Mouse (Mus musculus) forebrain, embryonic 11.5 days (tissue): ENCODE measurements at regions not wholly inside any gene's neighbourhood (a gene's known extent, or its start where the extent isn't known, plus 50 kb on each side); places are given as distances from the start of the nearest gene placed in this dataset.

Experiments
- ATAC-seq: fragments of 200-750 bp; cut with Nextera tagmentation; replicated peaks from 2 replicates; pipeline ENCODE4 v1.8.0; 2017; ENCODE audit warnings: moderate TSS enrichment; ENCODE audit not compliant: low FRiP score
- DNase-seq: peaks from one replicate; pipeline ENCODE4 v3.0.0-alpha.2; 2017; ENCODE audit warnings: low spot score
- H3K27ac ChIP-seq: fragments of 300-500 bp; sonication (generic); 2 replicates; pipeline ENCODE4 v1.5.1; 2014; ENCODE audit warnings: low read depth, low read length
- H3K27me3 ChIP-seq: fragments of 300-500 bp; sonication (generic); 2 replicates; pipeline ENCODE4 v1.6.1; 2014; ENCODE audit warnings: mild to moderate bottlenecking, low read length, mixed read lengths; ENCODE audit not compliant: control insufficient read depth, insufficient read depth
- H3K36me3 ChIP-seq: fragments of 300-500 bp; sonication (generic); 2 replicates; pipeline ENCODE4 v1.6.1; 2014; ENCODE audit warnings: mild to moderate bottlenecking, low read length, moderate library complexity, mixed read lengths; ENCODE audit not compliant: control insufficient read depth, insufficient read depth
- H3K4me1 ChIP-seq: fragments of 300-500 bp; sonication (generic); replicated peaks from 2 replicates; pipeline ENCODE4 v1.6.1; 2014; ENCODE audit warnings: low read length, mixed read lengths; ENCODE audit not compliant: control insufficient read depth, insufficient read depth
- H3K4me2 ChIP-seq: fragments of 300-500 bp; sonication (generic); 2 replicates; pipeline ENCODE4 v1.6.1; 2014; ENCODE audit warnings: low read depth, mild to moderate bottlenecking, low read length, moderate library complexity, mixed read lengths; ENCODE audit not compliant: severe bottlenecking
- H3K4me3 ChIP-seq: fragments of 300-500 bp; sonication (generic); 2 replicates; pipeline ENCODE4 v1.5.1; 2014; ENCODE audit warnings: low read depth, low read length
- H3K9ac ChIP-seq: fragments of 300-500 bp; sonication (generic); 2 replicates; pipeline ENCODE4 v1.6.1; 2014; ENCODE audit warnings: low read length
- H3K9me3 ChIP-seq: fragments of 300-500 bp; sonication (generic); 2 replicates; pipeline ENCODE4 v1.6.1; 2016; ENCODE audit warnings: low read length, mixed read lengths; ENCODE audit not compliant: control insufficient read depth
- WGBS: fragments of 180-500 bp; shearing (Covaris S2); extraction: QIAGEN DNeasy Blood & Tissue Kit; methylation state at CpG from one replicate; pipeline ENCODE4 v1.1.7; 2014; 5-methylcytosine and 5-hydroxymethylcytosine counted together

DNA sequence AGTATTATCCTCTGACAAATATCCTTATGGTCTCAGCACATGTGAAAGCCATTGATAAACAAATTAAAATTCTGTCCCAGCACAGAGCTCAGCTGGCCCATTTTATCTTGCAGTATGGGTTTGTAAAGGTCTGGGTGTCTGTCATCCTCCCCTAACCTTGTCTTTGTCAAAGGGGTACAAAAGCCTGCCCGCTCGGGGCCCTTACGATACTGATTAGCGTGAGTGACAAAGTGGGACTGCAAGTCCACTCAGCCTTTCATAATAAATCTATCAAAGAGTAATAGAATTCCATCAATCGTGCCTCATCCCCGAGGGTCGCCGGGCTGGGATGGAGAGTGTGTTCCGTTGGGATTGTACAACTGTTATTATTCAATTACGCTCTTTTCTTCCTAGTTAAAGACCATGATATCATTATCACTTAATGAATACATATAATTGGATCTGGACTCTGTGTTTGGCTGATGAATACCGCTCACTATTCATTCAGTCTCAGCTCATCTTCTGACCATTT lies 82.0 kb upstream of the Foxd3 start:
- Histone ChIP-seq H3K9me3 (no peaks in the 10 kb centered on the region), H3K9ac (no peak overlapping the region), H3K27me3 (peaks cover 69% of the 10 kb centered on the region), H3K4me2 (no peak overlapping the region), H3K36me3 (no peaks in the 10 kb centered on the region), H3K4me3 (no peak overlapping the region), H3K27ac (no peak overlapping the region), H3K4me1 (peaks cover 6% of the 10 kb centered on the region; the same call in 1 of the 2 replicates)
- peak; percentile 78 for DNase-seq
- peak; percentile 82 for ATAC-seq
- WGBS, result 11% methylated on average over 11 of the region's 11 CpGs

DNA sequence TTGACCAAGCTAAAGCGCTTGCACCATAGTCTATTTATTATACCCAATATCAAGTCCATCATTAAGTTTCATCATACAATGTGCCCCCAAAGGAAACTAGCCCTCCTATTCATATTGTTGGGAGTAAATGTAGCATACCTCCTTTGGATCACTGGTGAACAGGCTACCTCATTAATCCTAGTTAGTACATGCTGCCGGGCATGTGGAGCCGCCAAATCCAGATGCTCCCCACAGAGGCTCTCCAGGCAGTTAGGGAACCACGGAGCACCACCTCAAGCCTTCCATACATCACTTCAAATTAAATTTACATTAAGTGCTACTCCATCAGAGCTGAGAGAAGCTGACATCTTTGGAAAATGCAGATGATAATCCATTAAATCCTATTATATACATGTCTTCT lies 81.1 kb upstream of the Foxd3 start:
- Histone ChIP-seq H3K4me3 (no peak overlapping the region), H3K36me3 (no peaks in the 10 kb centered on the region), H3K4me1 (peaks cover 6% of the 10 kb centered on the region; the same call in 1 of the 2 replicates), H3K9ac (no peak overlapping the region), H3K27ac (no peak overlapping the region), H3K27me3 (peaks cover 68% of the 10 kb centered on the region), H3K9me3 (no peaks in the 10 kb centered on the region), H3K4me2 (no peak overlapping the region)
- WGBS, result 15% methylated on average over 4 of the region's 4 CpGs
- peak; percentile 44; the same call in 1 of the 2 replicates for ATAC-seq
- DNase-seq, result peak; percentile 67

DNA sequence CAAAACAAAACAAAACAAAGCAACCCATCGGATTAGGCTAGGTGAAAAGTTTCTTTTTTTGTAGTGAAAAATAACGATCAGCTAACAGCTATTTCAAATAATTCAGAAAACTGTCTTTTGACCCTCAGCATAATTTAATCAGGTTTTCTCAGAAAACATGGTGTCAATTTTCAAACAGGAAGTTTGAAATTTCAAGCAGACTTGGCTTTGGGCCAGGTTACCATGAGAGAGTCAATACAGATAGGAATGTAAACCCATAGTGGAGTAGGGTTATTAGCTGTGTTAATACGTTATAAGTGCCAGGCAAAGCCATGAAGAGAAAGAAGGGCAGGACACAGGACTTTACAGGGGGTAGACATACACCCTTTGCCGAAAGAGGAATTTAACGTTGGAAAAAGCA lies 58.3 kb upstream of the Foxd3 start:
- H3K9me3 ChIP-seq, result no peaks in the 10 kb centered on the region
- no peaks in the 10 kb centered on the region for H3K36me3 ChIP-seq
- whole genome bisulfite sequencing, result 69% methylated on average over 5 of the region's 5 CpGs
- no peak for ATAC-seq
- peaks cover 21% of the 10 kb centered on the region; the same call in 1 of the 2 replicates for H3K27me3 ChIP-seq
- H3K4me1 ChIP-seq, result no peaks in the 10 kb centered on the region
- no peak overlapping the region for H3K4me2 ChIP-seq
- H3K27ac ChIP-seq, result no peak overlapping the region
- no peak overlapping the region for H3K4me3 ChIP-seq
- H3K9ac ChIP-seq, result no peak overlapping the region
- DNase-seq, result no peak

DNA sequence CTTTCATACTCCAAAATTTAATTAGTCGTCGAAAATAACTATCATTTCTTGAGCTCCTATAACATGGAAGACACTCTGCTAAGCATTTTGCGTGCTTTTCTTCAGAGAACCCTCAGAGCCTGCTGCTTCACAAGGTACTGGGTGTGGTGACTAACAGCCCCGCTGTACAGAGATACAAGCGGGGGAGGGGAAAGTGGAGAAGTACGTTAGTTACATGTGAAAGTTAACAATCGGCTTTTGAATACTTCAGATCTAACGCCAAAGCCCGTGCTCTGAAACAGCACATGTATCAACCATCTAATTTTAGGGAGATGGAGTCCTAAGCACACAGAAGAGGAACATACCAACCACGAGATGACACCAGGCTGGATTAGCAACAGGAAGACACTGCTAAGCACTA lies 55.4 kb upstream of the Foxd3 start:
- H3K4me2 ChIP-seq, result no peak overlapping the region

DNA sequence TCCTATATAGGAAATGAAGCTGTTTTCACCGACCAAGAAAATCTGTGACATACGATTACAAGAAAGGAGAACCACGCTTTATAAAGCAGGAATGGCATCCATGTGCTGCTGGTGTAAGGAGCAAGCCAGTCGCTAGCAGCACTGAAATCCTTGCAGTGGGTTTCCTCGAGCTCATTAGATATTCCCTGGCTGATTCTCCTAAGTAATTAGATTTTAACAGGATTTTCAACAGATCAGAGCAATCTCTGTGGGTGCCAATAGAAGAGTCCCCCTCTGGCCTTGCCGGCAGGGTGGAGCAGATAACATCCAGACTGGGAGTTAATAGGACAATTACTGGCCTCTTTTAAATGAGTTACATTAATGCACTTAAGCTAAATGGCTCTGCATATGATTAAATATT lies 54.6 kb upstream of the Foxd3 start:
- WGBS, result 19% methylated on average over 6 of the region's 6 CpGs
- Histone ChIP-seq H3K4me1 (no peaks in the 10 kb centered on the region), H3K4me3 (no peak overlapping the region), H3K27ac (no peak overlapping the region), H3K27me3 (peaks cover 16% of the 10 kb centered on the region; the same call in 1 of the 2 replicates), H3K36me3 (no peaks in the 10 kb centered on the region), H3K9me3 (no peaks in the 10 kb centered on the region), H3K9ac (no peak overlapping the region), H3K4me2 (no peak overlapping the region)
- DNase-seq (no peak), ATAC-seq (no peak)

More for the DNA sequence above, 55.4 kb upstream of the Foxd3 start:
- no peak for ATAC-seq
- H3K36me3 ChIP-seq, result no peaks in the 10 kb centered on the region
- WGBS, result 47% methylated on average over 10 of the region's 10 CpGs
- H3K9ac ChIP-seq, result no peak overlapping the region
- H3K4me1 ChIP-seq, result no peaks in the 10 kb centered on the region
- no peak overlapping the region for H3K4me3 ChIP-seq
- no peak for DNase-seq
- no peaks in the 10 kb centered on the region for H3K9me3 ChIP-seq
- peaks cover 16% of the 10 kb centered on the region; the same call in 1 of the 2 replicates for H3K27me3 ChIP-seq
- no peak overlapping the region for H3K27ac ChIP-seq
